In genomic region chr6:31397775-31398430, GRCm38 (mm10) we compare ENCODE assay signal across 8 mouse cellular contexts. TPM values are rescaled to one million over a fixed set of nuclear protein-coding genes. Genes with fewer than 3 reads are reported as not detected.
A peak's percentile ranks its signal among the peaks of the same experiment; 100 is the strongest.
DNase-seq lines count a peak whose midpoint lies in the region; ATAC-seq lines count a peak whose summit lies in the region.

No protein-coding gene starts in this region.

- no peaks in the 10 kb centered on the region for H3K27me3 ChIP-seq in kidney, embryonic 14.5 days (ENCODE audit: control insufficient read depth, insufficient read depth, low read length)
- H3K27me3 ChIP-seq in hindbrain, embryonic 13.5 days = no peaks in the 10 kb centered on the region
- H3K27me3 ChIP-seq in midbrain, embryonic 12.5 days = no peaks in the 10 kb centered on the region

- H3K36me3 ChIP-seq in kidney, embryonic 14.5 days (ENCODE audit: control insufficient read depth, insufficient read depth, low read length) = no peaks in the 10 kb centered on the region
- H3K36me3 ChIP-seq in hindbrain, embryonic 13.5 days = no peaks in the 10 kb centered on the region
- no peaks in the 10 kb centered on the region for H3K36me3 ChIP-seq in midbrain, embryonic 12.5 days

- no peak overlapping the region for H3K9ac ChIP-seq in kidney, embryonic 14.5 days (ENCODE audit: low read depth, low read length)
- H3K9ac ChIP-seq in hindbrain, embryonic 13.5 days = peak overlapping the region; percentile 97
- no peak overlapping the region for H3K9ac ChIP-seq in midbrain, embryonic 12.5 days (replicated peaks)

- 65% methylated on average over 10 of the region's 10 CpGs for WGBS in kidney, embryonic 14.5 days
- WGBS in hindbrain, embryonic 13.5 days = 66% methylated on average over 10 of the region's 10 CpGs
- WGBS in midbrain, embryonic 12.5 days = 64% methylated on average over 10 of the region's 10 CpGs

- peak overlapping the region; percentile 11; the same call in 1 of the 2 replicates for H3K4me2 ChIP-seq in kidney, embryonic 14.5 days (replicated peaks; ENCODE audit: low read depth, low read length)
- H3K4me2 ChIP-seq in hindbrain, embryonic 13.5 days = peak overlapping the region; percentile 96
- H3K4me2 ChIP-seq in midbrain, embryonic 12.5 days (replicated peaks) = peak overlapping the region; percentile 38

- H3K4me3 ChIP-seq in kidney, embryonic 14.5 days (ENCODE audit: low read length) = peak overlapping the region; percentile 97; the same call in 1 of the 2 replicates
- H3K4me3 ChIP-seq in hindbrain, embryonic 13.5 days = peak overlapping the region; percentile 96
- H3K4me3 ChIP-seq in midbrain, embryonic 12.5 days = peak overlapping the region; percentile 99

- H3K9me3 ChIP-seq in kidney, embryonic 14.5 days (ENCODE audit: control insufficient read depth, low read length) = no peaks in the 10 kb centered on the region
- no peaks in the 10 kb centered on the region for H3K9me3 ChIP-seq in hindbrain, embryonic 13.5 days
- H3K9me3 ChIP-seq in midbrain, embryonic 12.5 days = no peaks in the 10 kb centered on the region

- H3K27ac ChIP-seq in kidney, embryonic 14.5 days (ENCODE audit: low read depth, low read length) = no peak overlapping the region
- peak overlapping the region; percentile 96 for H3K27ac ChIP-seq in hindbrain, embryonic 13.5 days
- H3K27ac ChIP-seq in midbrain, embryonic 12.5 days (replicated peaks) = peak overlapping the region; percentile 92

- H3K4me1 ChIP-seq in kidney, embryonic 14.5 days (ENCODE audit: control insufficient read depth, insufficient read depth, low read length) = peaks cover 10% of the 10 kb centered on the region; the same call in 1 of the 2 replicates
- peaks cover 39% of the 10 kb centered on the region for H3K4me1 ChIP-seq in hindbrain, embryonic 13.5 days (replicated peaks)
- peaks cover 26% of the 10 kb centered on the region for H3K4me1 ChIP-seq in midbrain, embryonic 12.5 days

- no peak for DNase-seq in kidney, adult 18-20 months
- DNase-seq in c-Kit-negative CD71-positive TER-119-positive erythroid progenitor cells, embryonic 14.5 days (ENCODE audit: low read depth, low spot score) = peak; percentile 54
- no peak for DNase-seq in ovary, adult 18-20 months (ENCODE audit: low spot score)
- DNase-seq in T-cell, adult 2 months (ENCODE audit: low spot score) = no peak
- DNase-seq in gastrocnemius, adult 8-10 months (ENCODE audit: low spot score in 2 of 2) = no peak

- ATAC-seq in kidney, embryonic 14.5 days (ENCODE audit: low FRiP score, low TSS enrichment) = no peak
- ATAC-seq in hindbrain, embryonic 13.5 days (ENCODE audit: low FRiP score) = no peak
- no peak for ATAC-seq in midbrain, embryonic 12.5 days (ENCODE audit: low FRiP score, low read depth)

RNA-seq across cellular contexts. Expression of gene Mkln1, which starts 0.6 kb away (rescaled TPM):
- polyA plus RNA-seq in kidney, embryonic 14.5 days (2014; fragmentation: Nextera tagmentation; extraction: Ambion mirVana) = 155 and 212 TPM in 2 replicates
- polyA plus RNA-seq in hindbrain, embryonic 13.5 days (2015; fragmentation: Nextera tagmentation; extraction: Ambion mirVana) = 145 and 156 TPM in 2 replicates
- 189 and 208 TPM in 2 replicates for polyA plus RNA-seq in midbrain, embryonic 12.5 days (2016; fragmentation: Nextera tagmentation; extraction: Ambion mirVana)
- 100 to 1,000 TPM; 145 to 178 (median 153) TPM for total RNA-seq in gastrocnemius, adult 8-10 months (2022)

Comparison
In these comparisons a context has a peak if more than half of its experiments do, and no peak if none do; other contexts are left out.
1. H3K4me2 ChIP-seq: peak in every context shown above with its lines; median percentile 96 in hindbrain, embryonic 13.5 days; 38 in midbrain, embryonic 12.5 days; 11 in kidney, embryonic 14.5 days.